Mouse (Mus musculus) B cell, adult 2 months (primary cell): ENCODE data around the gene Sertad3.

Experiments
- DNase-seq, 2 experiments: peaks; one replicate each; pipeline ENCODE4 v3.0.0; 2022

Gene Sertad3

DNA sequence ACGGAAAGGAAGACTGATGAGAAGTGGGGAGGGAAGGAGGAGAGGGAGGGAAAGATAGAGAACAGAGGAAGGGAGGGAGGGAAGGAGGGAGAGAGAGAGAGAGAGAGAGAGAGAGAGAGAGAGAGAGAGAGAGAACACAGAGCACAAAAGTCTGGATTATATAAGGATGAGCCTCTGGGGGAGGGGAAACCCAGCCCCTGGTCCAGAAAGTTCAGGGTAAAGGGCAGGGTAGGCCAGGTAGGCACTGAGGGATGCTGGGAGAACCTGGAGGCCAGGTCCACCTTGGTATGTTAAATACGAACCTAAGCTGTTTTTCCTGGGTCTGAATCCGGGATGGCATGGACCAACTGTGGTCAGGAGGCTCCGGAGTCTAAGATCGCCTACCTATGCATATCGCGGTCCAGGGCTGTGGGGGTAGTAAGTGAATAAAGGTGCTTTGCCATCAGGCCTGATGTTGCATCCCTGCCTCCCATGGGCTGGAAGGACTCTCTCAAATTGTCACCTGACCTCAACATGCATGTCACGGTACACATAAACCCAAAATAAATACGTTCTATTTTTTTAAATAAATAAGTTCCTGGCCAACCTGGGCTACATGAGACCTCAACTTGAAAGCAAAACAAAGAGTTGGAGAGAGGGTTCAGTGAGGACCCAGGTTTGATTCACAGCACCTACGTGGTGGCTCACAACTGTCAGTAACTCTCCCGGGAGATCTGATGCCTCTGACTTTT is 2.0 kb upstream of the Sertad3 start:
- DNase-seq: no peak

DNA sequence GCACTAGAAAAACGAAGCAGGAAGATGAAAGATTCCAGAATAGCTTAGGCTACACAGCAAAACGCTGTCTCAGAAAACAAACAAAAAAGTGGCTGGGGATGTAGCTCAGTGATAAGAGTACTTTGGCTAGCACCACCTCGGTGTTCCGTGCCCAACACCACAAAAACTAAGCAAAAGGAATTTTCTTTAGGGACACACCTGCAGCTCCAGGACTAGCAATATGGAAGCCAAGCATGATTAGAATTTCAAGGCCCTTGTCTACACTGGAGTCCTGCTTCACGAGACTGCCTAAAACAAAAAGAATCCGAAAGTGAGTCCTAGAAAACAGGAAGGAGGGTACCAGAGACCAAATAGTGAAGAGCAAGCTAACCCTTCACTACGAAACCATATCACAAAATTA is 972 bp upstream of the Sertad3 start:
- peak; percentile 43 to 44 for DNase-seq

DNA sequence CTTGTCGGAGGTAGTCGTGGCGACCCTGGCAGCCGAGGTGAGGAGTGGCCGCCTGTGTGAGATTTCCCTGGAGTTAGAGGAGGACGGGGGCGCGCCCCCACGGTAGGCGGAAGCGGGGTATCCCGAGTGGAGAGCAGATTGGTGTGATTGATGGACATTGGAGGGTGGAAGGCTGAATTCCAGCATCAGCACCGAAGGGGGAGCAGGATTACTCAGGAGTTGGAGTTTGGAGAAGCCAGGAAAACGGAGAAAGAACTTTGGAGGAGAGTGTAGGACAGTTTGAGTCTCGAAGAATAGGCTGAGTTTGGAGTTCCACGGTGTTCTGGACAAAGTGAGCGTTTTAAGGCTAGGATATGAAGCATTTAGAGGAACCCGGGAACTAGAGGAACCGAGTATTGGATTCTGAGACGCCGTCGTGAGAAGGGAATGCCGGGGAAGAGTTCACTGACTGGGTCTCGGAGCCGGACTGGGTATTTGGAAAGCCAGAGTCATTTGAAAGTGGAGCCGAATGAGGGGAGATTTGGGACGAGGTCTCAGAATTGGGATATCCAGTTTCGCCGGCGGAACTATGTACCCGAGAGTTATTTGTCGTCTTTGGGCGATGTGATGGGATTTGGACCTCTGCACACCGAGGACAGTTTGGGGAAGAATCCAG is 394 bp downstream of the Sertad3 start:
- DNase-seq: no peak

DNA sequence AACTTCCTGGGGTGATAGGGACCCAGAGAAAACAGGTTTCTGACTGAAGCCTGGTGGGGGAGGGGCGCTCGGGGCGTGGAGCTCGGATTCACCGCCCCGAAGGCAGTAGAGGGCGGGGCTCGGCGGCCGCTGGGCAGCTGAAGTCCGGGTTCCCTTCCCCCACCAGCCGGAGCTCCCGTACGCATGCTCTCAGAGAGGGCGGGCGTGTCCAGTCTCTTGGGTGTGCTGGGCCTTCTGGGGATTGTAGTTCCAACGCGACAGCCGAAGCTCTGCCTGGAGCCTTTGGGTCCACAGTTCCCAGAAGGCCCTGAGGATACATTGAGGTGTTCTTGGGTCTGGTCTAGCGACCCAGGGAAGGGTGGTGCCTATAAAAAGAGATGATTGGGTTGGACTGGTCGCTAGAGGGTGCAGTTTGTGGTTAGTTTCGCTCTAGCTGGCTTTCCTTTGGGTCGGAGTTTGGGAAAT is 954 bp downstream of the Sertad3 start:
- DNase-seq: peak; percentile 97 to 98

DNA sequence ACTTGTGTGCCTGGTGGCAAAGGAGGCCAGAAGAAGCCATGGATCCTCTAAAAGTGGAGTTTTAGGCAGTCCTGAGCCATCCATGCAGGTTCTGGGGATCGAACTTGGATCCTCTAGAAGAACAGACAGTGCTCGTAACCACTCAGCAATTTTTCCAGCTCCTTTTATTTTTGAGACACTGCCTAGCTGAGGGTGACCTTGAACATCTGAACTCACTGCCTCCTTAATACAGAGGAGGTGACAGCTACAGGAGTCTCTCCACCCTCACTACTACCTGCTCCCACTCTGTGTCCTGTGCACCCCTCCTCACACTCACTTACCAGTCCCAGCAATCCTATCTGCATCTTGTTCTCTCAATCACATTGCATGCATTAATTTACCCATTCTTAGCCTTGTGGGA is 2.0 kb downstream of the Sertad3 start:
- no peak for DNase-seq

DNA sequence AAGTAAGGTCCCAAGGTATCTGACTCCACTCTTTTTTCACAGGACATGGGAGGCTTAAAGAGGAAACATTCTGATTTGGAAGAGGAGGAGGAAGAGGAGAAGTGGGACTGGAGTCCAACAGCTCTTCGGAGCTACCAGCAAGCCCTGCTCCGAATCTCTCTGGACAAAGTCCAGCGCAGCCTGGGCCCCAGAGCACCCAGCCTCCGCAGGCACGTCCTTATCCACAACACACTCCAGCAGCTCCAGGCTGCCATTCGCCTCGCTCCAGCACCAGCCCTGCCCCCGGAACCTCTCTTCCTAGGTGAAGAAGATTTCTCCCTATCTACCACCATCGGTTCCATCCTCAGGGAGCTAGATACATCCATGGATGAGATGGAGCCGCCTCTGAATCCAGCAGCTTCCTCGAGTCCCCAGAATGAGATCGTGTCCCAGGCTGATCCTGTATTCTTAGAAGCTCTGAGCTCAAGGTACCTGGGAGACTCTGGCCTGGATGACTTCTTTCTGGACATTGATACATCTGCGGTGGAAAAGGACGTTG is 2.6 kb downstream of the Sertad3 start:
- no peak for DNase-seq

DNA sequence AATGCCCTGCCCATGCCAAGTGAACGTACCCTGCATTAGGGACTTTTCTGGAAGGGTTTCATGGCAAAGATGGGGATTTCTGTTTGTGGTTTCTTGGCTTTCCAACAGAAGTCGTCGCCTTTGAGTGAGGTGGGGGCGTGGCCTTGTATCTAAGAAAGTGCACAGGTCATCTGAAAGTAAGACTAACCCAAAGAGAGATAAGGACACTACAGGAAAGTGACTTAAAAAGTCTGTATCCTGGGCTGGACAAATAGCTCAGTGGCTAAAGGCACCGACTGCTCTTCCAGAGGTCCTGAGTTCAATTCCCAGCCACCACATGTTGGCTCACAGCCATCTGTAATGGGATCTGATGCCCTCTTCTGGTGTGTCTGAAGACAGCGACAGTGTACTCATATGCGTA is 5.0 kb downstream of the Sertad3 start:
- no peak for DNase-seq

DNA sequence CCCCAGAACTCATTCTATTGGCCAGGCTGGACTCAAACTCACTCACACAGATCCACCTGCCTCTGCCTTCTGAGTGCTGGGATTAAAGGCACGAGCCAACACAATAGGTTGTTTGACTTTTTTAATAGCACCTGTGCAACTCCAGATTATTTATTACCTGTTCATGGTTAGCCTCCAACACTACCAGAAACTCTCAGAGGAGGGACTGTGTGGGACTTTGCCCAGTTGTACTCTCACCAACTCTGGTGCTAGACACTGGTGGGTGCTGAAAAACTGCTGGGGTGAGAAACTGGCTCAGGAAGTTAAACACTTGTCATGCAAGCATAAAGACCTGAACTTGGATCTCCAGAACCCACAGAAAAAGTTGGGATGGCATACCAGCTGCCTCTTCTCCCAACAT is 6.2 kb downstream of the Sertad3 start:
- no peak for DNase-seq

DNA sequence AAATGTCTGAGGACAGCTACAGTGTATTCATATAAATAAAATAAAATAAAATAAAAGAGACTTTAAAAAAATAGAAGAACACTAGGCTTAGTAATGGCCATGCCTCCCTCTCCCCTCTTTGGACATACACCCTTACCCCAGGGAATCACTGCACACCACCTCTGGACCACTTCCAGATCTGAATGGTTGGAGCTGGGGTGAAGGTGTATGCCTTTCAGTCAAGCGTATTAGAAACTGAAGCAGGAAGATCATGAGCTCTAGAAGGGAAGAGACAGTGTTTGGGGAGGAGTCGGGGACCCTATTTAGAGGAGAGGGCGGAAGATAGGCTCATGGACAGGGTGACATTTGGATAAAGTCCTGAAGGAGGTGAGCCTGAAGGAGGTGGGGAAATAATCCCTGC is 6.9 kb downstream of the Sertad3 start:
- no peak for DNase-seq

DNA sequence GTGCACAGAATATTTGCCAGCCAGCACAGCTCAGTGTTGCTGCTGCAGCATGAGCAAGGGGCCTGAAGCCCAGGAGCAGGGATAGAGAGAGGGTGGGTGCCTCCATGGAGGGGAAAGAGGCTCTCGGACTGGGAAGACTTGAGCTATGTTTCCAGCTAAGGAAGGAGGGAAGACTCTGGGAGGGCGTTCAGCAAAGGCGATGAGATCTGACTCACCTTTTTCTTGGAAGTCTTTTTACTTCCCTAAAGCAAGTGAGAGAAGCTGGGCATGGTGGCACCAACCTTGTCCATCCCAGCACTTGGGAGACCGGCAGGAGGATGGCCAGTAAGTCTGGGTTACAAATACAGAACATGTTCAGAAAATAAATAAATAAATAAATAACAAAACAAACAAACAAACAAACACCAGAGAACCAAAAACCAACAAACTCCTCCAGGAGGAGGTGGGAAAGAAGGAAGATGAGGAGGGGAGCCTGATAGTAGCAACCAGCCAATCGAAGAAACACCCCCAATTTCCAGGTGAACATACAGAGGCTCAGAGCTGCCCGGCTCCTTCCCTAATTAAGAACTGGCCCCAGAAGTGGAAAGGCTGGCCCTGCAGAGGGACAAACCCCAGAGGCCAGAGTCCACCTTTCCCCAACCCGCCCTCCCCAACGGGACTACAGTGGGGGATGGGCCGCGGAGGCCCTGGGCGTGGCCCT is 7.5 kb downstream of the Sertad3 start:
- DNase-seq: no peak

DNA sequence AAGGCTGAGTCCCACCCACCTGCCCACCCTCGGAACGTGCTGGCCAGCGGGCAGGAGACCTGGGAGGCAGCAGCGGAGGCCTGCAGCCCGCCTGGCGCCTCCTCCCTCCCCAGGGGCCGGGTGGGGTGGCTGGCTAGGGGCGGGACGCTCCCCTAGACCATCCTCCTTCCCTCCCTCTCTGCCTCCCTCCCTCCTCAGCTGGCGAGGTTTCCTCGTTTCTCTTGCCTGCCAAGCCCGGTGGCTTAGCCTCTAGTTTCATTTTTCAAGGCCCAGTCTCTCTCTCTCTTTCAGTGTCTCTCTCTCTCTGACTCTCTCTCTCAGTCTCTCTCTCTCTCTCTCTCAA is 8.0 kb downstream of the Sertad3 start:
- DNase-seq: peak; percentile 63 to 65

DNA sequence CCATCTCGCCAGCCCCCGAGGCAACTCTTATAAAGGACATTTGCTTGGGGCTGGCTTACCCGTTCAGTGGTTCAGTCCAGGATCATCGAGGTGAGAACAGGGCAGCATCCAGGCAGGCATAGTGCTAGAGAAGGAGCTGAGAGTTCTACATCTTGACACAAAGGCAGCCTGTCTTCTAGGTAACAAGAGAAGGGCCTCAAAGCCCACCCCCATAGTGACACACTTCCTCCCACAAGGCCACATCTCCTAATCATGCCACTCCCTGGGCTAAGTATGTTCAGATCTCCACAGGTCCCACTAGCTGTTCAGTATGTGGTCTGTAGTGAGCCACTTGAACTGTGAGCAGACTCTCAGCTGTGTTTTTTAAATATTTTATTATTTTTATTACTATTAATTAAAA is 10.3 kb downstream of the Sertad3 start:
- no peak for DNase-seq

DNA sequence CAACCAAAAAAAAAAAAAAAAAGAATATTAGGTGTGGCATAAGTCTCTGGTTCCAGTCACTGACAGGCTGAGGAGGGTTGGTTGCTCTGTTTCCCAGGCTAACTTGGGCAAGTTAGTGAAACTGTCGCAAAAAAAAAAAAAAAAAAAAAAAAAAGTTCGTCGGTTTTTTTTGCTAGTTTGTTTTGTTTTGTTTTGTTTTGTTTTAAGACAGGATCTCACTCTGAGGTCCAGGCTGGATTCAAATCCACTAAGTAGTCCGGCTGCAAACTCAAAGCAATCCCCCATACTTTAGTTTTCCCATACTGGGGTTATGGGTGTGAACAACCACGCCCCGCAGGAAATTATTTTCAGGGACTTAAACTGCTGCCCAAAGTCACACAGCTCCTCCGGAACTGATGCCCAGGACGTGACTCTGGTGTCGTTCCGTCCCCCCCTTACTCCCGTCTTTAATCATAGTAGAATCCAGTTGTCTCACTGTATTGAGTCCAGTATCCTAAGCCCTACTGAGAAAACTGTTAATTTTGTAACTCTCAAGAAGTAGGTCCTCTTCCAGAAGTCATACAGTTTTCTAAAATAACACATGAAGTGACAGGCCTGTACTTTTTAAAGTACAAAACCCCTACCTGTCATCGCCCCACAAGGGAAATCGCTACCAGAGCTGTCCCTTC is 12.7 kb downstream of the Sertad3 start:
- no peak for DNase-seq

DNA sequence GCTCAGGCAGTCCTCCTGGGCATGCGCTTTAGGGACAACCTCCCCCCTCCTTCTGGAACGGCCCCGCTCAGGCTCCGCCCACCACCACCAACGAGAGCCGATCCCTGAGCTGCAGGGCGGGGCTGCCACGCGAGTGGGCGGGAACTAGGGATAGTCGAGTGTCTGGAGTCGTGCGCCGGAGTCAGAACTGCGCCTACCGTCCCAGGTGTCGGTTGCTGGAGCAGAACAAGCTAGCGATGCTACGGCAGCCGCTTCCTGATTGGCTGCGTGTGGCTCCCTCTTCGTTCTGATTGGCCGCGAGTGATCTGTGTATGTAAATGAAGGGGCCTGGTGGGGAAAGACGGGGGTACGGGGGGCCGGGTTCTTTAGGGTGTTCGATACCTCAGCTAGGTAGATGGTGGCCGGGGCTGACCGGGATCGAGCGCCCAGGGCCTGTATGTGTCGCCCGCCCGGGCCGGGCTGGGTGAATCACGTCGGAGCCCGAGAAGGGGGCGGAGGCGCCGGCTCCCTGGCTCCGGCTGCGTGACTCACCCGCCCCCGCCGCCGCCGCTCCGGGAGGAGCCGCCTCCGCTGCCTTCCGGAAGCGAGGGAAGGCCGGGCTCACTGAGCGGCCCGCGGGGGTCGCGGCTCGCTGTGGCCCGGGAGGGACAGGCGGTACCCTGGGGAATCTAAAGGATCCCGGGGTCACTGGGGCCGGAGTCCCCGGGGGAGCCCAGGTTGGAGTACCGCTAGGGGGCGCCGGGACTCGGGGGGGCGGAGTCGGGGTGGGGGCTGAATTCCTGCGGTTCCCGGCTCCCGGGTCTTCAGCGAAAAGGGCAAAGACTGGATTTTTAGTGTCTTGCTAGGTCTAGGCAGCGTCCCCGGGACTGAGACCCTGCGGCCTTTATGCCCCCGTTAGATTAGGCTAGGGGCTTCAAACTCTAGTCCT is 13.5 kb downstream of the Sertad3 start, which contains the start of gene Sertad1:
TSS of gene Sertad1 (plus strand) at position 141 of the 928 bp plus-strand sequence.
- DNase-seq: peak; percentile 100

DNA sequence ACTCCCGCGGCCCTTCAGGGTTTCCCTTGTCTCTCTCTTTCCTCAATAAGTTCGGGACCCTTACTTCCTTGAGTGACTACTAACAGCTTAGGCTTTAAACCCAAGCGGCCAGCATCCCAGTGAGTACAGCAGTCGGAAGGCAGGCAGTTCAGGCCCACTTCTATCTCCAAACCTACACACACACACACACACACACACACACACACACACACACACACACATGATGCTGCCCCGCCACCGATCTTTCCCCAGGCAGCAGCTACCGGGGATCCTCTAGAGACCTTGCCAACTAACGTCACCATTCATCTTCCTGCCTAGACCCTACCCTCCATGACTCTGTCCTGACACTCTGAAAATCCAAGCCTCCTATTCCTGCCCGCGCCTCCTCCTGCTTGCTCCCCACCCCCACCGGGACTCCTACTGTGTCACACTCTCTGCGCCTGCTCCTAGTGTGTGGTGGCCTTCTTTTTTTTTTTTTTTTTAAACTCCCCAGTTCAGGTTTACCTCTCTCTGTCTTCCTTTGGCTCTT is 14.2 kb downstream of the Sertad3 start:
- DNase-seq: no peak

DNA sequence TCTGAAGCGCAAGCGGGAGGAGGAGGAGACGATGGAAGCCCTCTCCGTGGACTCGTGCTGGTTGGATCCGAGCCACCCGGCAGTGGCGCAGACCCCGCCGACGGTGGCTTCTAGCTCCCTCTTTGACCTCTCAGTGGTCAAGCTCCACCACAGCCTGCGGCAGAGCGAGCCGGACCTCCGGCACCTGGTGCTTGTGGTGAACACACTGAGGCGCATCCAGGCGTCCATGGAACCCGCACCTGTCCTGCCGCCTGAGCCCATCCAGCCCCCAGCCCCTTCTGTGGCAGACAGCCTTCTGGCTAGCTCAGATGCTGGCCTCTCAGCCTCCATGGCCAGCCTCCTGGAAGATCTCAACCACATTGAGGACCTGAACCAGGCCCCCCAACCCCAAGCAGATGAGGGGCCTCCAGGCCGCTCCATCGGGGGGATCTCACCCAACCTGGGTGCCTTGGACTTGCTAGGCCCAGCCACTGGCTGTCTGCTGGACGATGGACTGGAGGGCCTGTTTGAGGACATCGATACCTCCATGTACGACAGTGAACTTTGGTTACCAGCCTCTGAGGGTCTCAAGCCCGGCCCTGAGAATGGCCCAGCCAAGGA is 15.8 kb downstream of the Sertad3 start:
- no peak for DNase-seq

DNA sequence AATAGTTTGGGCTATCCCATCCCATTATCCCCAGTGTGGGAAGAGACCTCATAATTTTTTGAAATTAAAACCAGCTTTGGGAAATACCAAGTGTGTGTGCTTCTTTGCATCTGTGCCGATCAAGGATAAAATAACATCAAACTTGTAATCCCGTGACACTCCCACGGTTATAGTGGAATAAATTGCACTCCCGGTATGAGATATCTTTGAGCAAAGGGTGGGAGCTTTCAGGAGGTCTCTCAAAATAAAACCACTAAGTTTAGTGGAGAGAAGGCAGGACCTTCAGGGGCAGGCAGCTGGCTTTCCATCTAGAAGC is 16.6 kb downstream of the Sertad3 start:
- DNase-seq: no peak

DNA sequence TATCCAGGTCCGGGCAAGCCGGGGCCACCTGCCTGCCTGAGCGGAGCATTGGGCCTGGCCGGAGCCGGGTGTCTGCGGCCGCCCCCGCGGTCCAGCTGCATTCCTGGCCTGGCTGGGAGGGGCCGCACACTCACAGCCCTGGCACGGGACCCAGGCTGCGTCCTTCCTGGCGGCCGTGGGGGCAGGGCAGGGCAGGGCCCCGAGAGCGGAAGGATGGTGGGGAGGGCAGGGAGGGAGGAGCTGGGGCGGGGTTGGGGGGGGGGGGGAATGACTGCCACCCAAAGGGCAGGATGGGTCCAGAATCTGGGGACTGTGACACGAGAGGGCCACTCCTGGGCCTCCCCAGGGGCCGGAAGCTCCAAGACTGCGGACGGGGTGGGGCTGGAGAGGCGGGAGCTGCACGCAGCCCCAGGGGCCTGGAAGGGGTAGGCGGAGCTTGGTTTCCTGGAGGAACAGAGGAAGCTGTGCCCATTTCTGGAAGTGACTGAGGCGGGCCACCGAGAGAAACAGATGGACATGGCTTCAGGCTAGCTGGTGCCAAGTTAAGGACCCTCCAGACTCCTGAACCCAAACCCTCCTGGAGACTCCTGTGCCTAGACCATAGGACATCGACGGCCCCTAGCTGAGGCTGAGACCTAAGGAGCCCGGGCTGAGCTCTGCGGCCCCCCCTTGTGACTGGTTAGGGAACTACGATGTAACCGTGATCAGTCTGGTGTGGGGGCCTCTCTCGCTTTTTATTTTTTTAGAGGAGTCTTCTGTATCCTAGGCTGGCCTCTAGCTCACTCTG is 17.2 kb downstream of the Sertad3 start:
- DNase-seq: peak; percentile 93 to 94

DNA sequence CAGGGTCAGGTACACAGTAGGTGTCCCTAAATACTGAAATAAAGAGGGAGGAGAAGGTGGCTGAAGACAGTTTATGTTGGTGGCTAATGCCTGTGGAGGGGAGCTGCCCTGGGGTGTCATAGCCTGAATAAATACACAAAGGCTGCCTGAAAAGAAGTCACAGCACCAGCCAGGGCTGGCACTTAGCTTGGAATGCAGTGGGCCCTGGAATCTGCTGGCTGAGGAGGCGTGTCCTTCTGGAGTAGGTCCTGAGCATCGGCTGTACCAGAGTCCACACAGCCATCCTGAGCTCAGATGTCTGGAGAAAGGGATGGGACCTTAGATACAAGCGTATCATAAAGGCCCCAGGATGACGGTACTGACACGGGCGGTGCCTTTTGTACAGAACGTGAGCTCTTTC is 18.3 kb downstream of the Sertad3 start:
- no peak for DNase-seq

DNA sequence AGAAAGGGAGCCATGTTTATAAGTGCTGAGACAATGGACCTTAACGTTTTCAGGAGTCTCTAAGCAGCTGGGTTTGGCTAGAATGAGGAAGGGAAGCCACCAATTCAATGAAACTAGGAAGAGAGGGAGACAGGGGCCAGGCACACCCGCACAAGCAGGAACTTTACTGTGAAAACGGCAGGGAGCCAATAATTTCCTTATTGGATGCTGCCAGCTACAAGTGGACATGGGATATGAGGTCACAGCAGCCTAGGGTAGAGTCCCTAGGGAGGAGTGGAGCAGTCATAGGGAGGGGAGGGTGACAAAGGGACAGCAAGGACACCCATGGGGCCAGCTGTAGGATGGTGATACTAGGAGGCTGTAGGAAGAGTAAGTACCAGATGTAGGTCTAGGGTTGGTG is 19.5 kb downstream of the Sertad3 start:
- DNase-seq: no peak

DNA sequence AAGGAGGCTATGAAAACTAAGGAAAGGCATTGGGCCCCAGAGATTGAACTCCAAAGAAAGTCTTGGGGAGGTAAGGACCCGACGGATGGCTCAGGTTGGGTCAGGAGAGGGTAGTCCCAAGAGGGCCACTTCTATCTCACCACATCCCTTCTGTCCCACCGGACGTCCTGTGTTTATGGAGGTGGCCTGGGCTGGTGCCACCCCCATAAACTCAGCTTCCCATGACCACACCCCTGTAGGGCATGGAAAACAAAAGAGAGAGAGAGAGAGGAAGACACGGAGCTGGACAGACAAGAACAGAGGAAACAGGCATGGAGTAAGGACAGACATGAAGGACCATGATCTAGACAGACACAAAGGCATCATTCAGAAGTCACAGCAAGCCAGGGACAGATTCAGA is 19.9 kb downstream of the Sertad3 start:
- DNase-seq: no peak
